ENCODE assay signal across 8 mouse cellular contexts in genomic region chr7:101504507-101504906, GRCm38 (mm10).
DNase-seq lines count a peak whose midpoint lies in the region; ATAC-seq lines count a peak whose summit lies in the region.

No protein-coding gene starts in this region.

- DNase-seq in retina, postnatal 1 day: peak; percentile 60
- no peak for DNase-seq in retina, embryonic 14.5 days (ENCODE audit: low spot score)
- peak; percentile 60 for DNase-seq in embryo, embryonic 10.5 days (ENCODE audit: low spot score)
- no peak for DNase-seq in layer of hippocampus, adult 9-10 months (ENCODE audit: low spot score)
- DNase-seq in ovary, postnatal 14 days (ENCODE audit: low spot score): no peak

- 9% methylated on average over 24 of the region's 24 CpGs for WGBS in hindbrain, embryonic 15.5 days
- 11% methylated on average over 24 of the region's 24 CpGs for WGBS in lung, embryonic 15.5 days
- WGBS in stomach, embryonic 15.5 days: 9% methylated on average over 24 of the region's 24 CpGs

- H3K4me3 ChIP-seq in hindbrain, embryonic 15.5 days: peak overlapping the region; percentile 20
- peak overlapping the region; percentile 22 for H3K4me3 ChIP-seq in lung, embryonic 15.5 days
- H3K4me3 ChIP-seq in stomach, embryonic 15.5 days (replicated peaks): peak overlapping the region; percentile 28

- H3K4me1 ChIP-seq in hindbrain, embryonic 15.5 days (replicated peaks): peaks cover 12% of the 10 kb centered on the region
- peaks cover 12% of the 10 kb centered on the region; the same call in 1 of the 2 replicates for H3K4me1 ChIP-seq in lung, embryonic 15.5 days
- peaks cover 13% of the 10 kb centered on the region; the same call in 1 of the 2 replicates for H3K4me1 ChIP-seq in stomach, embryonic 15.5 days

- H3K4me2 ChIP-seq in hindbrain, embryonic 15.5 days: peak overlapping the region; percentile 49
- peak overlapping the region; percentile 53 for H3K4me2 ChIP-seq in lung, embryonic 15.5 days
- H3K4me2 ChIP-seq in stomach, embryonic 15.5 days: peak overlapping the region; percentile 61

- ATAC-seq in hindbrain, embryonic 15.5 days (ENCODE audit: low FRiP score, low read depth): no peak
- ATAC-seq in lung, embryonic 15.5 days (ENCODE audit: borderline replicate concordance, extremely low read depth, low FRiP score, low TSS enrichment): no peak
- peak; percentile 37; the same call in 1 of the 2 replicates for ATAC-seq in stomach, embryonic 15.5 days (ENCODE audit: insufficient read depth, low FRiP score, low read depth)

- no peak overlapping the region for H3K9ac ChIP-seq in hindbrain, embryonic 15.5 days
- H3K9ac ChIP-seq in lung, embryonic 15.5 days: no peak overlapping the region
- H3K9ac ChIP-seq in stomach, embryonic 15.5 days: no peak overlapping the region

- H3K27me3 ChIP-seq in hindbrain, embryonic 15.5 days: peaks cover 28% of the 10 kb centered on the region
- H3K27me3 ChIP-seq in lung, embryonic 15.5 days: peaks cover 20% of the 10 kb centered on the region
- peaks cover 15% of the 10 kb centered on the region for H3K27me3 ChIP-seq in stomach, embryonic 15.5 days (replicated peaks)

- no peaks in the 10 kb centered on the region for H3K36me3 ChIP-seq in hindbrain, embryonic 15.5 days
- H3K36me3 ChIP-seq in lung, embryonic 15.5 days: no peaks in the 10 kb centered on the region
- no peaks in the 10 kb centered on the region for H3K36me3 ChIP-seq in stomach, embryonic 15.5 days

- H3K27ac ChIP-seq in hindbrain, embryonic 15.5 days (replicated peaks): no peak overlapping the region
- no peak overlapping the region for H3K27ac ChIP-seq in lung, embryonic 15.5 days
- no peak overlapping the region for H3K27ac ChIP-seq in stomach, embryonic 15.5 days

- no peaks in the 10 kb centered on the region for H3K9me3 ChIP-seq in hindbrain, embryonic 15.5 days
- no peaks in the 10 kb centered on the region for H3K9me3 ChIP-seq in lung, embryonic 15.5 days
- no peaks in the 10 kb centered on the region for H3K9me3 ChIP-seq in stomach, embryonic 15.5 days

Comparison
In these comparisons a context has a peak if more than half of its experiments do, and no peak if none do; other contexts are left out.
1. DNase-seq: peak in retina, postnatal 1 day (single experiment) and embryo, embryonic 10.5 days (single experiment); none in retina, embryonic 14.5 days (single experiment), layer of hippocampus, adult 9-10 months (single experiment) and ovary, postnatal 14 days (single experiment).
2. Peak in every context shown above with its lines, with median percentiles within 50 percentile points of each other: H3K4me2 ChIP-seq and H3K4me3 ChIP-seq.